Mouse (Mus musculus) liver, embryonic 15.5 days (tissue): ENCODE results near the gene Prr12. TPM values are rescaled to one million over a fixed set of nuclear protein-coding genes. Genes with fewer than 3 reads are reported as not detected.
"Not testable (repeated sequence)": the region's sequence is repeated elsewhere in the genome, so short reads cannot be mapped to it uniquely, and the experiment has no call there.

Source experiments
- ATAC-seq: fragments of 200-750 bp; cut with Nextera tagmentation; 2 replicates; pipeline ENCODE4 v1.8.0; 2017; ENCODE audit warnings: moderate number of reproducible peaks, mild to moderate bottlenecking, moderate library complexity; ENCODE audit not compliant: insufficient read depth
- H3K27ac ChIP-seq: fragments of 300-500 bp; sonication (generic); replicated peaks from 2 replicates; pipeline ENCODE4 v1.5.1; 2015; ENCODE audit warnings: mild to moderate bottlenecking, inconsistent platforms
- H3K27me3 ChIP-seq: fragments of 300-500 bp; sonication (generic); 2 replicates; pipeline ENCODE4 v1.6.1; 2015; ENCODE audit warnings: mild to moderate bottlenecking, inconsistent platforms
- H3K36me3 ChIP-seq: fragments of 300-500 bp; sonication (generic); replicated peaks from 2 replicates; pipeline ENCODE4 v1.6.1; 2015; ENCODE audit warnings: moderate library complexity, mild to moderate bottlenecking, inconsistent platforms
- H3K4me1 ChIP-seq: fragments of 300-500 bp; sonication (generic); replicated peaks from 2 replicates; pipeline ENCODE4 v1.6.1; 2015; ENCODE audit warnings: inconsistent platforms
- H3K4me2 ChIP-seq: fragments of 300-500 bp; sonication (generic); 2 replicates; pipeline ENCODE4 v1.6.1; 2015; ENCODE audit warnings: moderate library complexity, mild to moderate bottlenecking, inconsistent platforms
- H3K4me3 ChIP-seq: fragments of 300-500 bp; sonication (generic); replicated peaks from 2 replicates; pipeline ENCODE4 v1.5.1; 2015; ENCODE audit warnings: mild to moderate bottlenecking, inconsistent platforms
- H3K9ac ChIP-seq: fragments of 300-500 bp; sonication (generic); 2 replicates; pipeline ENCODE4 v1.6.1; 2015; ENCODE audit warnings: moderate library complexity, mild to moderate bottlenecking, inconsistent platforms
- H3K9me3 ChIP-seq: fragments of 300-500 bp; sonication (generic); replicated peaks from 2 replicates; pipeline ENCODE4 v1.6.1; 2016; ENCODE audit warnings: inconsistent platforms
- WGBS: fragments of 180-500 bp; shearing (Covaris S2); methylation state at CpG from one replicate; pipeline ENCODE4 v1.1.7; 2015; ENCODE audit warnings: mixed read lengths; ENCODE audit not compliant: insufficient replicate concordance; 5-methylcytosine and 5-hydroxymethylcytosine counted together
- polyA plus RNA-seq: library from polyadenylated mRNA; unstranded; fragments of >200 nt; fragmentation: Nextera tagmentation; extraction: Ambion mirVana; gene quantifications from 2 replicates; pipeline ENCODE4 v1.2.1, GENCODE M21; 2015

Prr12 gene
- polyA plus RNA-seq, 1 experiment from 2014 or later: 2.1 TPM

DNA sequence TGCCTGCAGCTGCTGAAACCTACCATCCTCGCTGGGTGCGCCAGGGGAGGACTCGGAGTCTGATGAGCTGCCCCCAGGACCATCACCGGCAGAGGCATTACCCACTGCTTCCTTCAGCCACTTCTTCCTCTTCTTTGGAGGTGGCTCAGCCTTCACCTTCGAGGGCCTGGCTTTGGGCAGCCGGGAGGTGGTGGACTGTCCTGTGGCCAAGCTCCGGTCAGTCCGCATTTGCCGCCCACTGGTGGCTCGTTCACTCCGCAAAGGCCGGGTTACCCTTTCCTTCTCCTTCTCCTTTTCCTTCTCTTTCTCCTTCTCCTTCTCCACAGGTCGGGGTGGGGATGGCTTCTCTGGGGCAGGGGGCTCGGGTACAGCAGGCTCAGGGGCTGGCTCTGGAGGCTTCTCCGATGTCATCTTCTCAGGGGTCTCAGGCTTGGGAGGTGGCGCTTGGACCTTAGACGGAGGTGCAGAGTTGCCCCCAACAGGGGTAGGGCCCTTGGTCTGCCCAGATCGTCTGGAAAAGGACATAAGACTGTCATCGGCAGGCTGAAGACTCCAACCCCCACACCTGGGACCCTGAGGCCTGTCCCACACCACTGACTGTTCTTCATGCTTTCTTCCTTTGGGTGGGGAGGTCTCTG is 18.8 kb downstream of the Prr12 start:
- Histone ChIP-seq H3K4me3 (no peak overlapping the region), H3K27ac (no peak overlapping the region), H3K4me1 (0 out of 2 replicates have a peak, but pooled peaks cover 6% of the 10 kb centered on the region), H3K4me2 (no peak overlapping the region), H3K9me3 (no peaks in the 10 kb centered on the region), H3K9ac (no peak overlapping the region), H3K27me3 (no peaks in the 10 kb centered on the region), H3K36me3 (peaks cover 97% of the 10 kb centered on the region)
- WGBS: 83% methylated on average over 19 of the region's 19 CpGs
- ATAC-seq: no peak

GRCm38 (mm10) chr7:45030857-45031256 is 21.8 kb downstream of the Prr12 start:
- Histone ChIP-seq H3K9ac (no peak overlapping the region), H3K27me3 (no peaks in the 10 kb centered on the region), H3K4me3 (no peak overlapping the region), H3K9me3 (no peaks in the 10 kb centered on the region), H3K4me1 (no peaks in the 10 kb centered on the region; the same call in 1 of the 2 replicates), H3K27ac (no peak overlapping the region), H3K4me2 (no peak overlapping the region), H3K36me3 (peaks cover 84% of the 10 kb centered on the region)
- ATAC-seq: no peak
- 86% methylated on average over 8 of the region's 8 CpGs for WGBS

GRCm38 (mm10) chr7:45029995-45030394 is 22.7 kb downstream of the Prr12 start:
- Histone ChIP-seq H3K9ac (no peak overlapping the region), H3K9me3 (no peaks in the 10 kb centered on the region), H3K4me1 (peaks cover 2% of the 10 kb centered on the region; the same call in 1 of the 2 replicates), H3K4me3 (no peak overlapping the region), H3K36me3 (peaks cover 76% of the 10 kb centered on the region), H3K27me3 (no peaks in the 10 kb centered on the region), H3K4me2 (no peak overlapping the region), H3K27ac (no peak overlapping the region)
- WGBS: 79% methylated on average over 6 of the region's 6 CpGs
- no peak for ATAC-seq

DNA sequence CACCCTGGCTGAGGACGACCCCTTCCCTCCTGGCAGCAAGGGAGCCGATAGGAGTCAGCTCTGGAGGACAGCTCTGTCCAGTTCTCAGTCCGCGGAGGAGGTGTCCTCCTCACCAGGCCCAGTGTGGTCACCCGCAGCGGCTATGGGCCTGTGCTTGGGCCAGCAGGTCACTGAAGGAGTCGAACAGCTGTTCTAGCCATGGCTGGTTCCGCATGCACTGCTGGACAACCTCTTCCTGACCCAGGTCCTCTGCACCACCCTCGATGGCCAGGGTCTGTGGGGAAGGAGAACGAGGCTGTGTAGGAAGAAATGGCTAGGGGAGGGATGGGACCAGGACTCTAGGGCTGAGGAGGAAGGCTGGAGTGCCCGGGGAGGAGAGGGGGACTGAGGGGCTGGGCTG is 24.3 kb downstream of the Prr12 start:
- Histone ChIP-seq H3K4me1 (peaks cover 11% of the 10 kb centered on the region; the same call in 1 of the 2 replicates), H3K4me2 (no peak overlapping the region), H3K9ac (no peak overlapping the region), H3K27ac (no peak overlapping the region), H3K4me3 (no peak overlapping the region), H3K9me3 (no peaks in the 10 kb centered on the region), H3K36me3 (peaks cover 59% of the 10 kb centered on the region), H3K27me3 (no peaks in the 10 kb centered on the region)
- ATAC-seq: no peak
- WGBS: 78% methylated on average over 11 of the region's 11 CpGs

DNA sequence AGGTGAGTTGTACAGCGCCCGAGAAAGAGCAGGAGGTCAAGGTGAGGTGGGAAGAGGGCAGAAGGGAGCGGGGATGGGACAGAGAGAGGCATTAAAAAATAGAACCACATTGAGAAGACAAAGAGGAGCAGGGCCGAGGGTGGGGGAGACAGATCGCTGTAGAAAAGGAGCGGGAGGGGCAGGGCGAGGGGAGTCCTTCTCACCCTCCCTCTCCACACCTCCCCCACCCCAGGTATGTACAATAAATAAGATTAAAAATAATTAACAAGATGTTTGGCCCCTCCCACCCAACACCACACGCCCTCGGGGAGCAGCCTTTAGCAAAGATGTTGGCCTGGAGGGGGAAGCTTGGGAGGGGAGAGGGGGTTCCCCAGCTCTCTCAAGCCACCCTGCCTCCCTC is 24.9 kb downstream of the Prr12 start:
- Histone ChIP-seq H3K36me3 (peaks cover 54% of the 10 kb centered on the region), H3K27ac (no peak overlapping the region), H3K4me3 (no peak overlapping the region), H3K27me3 (no peaks in the 10 kb centered on the region), H3K9ac (no peak overlapping the region), H3K9me3 (no peaks in the 10 kb centered on the region), H3K4me2 (no peak overlapping the region), H3K4me1 (peaks cover 11% of the 10 kb centered on the region; the same call in 1 of the 2 replicates)
- 75% methylated on average over 9 of the region's 9 CpGs for WGBS
- ATAC-seq: no peak

- Histone ChIP-seq H3K4me2 (no peak overlapping the region), H3K4me1 (peaks cover 11% of the 10 kb centered on the region; the same call in 1 of the 2 replicates), H3K36me3 (peaks cover 38% of the 10 kb centered on the region), H3K9me3 (no peaks in the 10 kb centered on the region), H3K4me3 (no peak overlapping the region), H3K27ac (no peak overlapping the region), H3K9ac (no peak overlapping the region), H3K27me3 (0 out of 2 replicates have a peak, but pooled peaks cover 5% of the 10 kb centered on the region)
- WGBS: 82% methylated on average over 2 of the region's 2 CpGs
- no peak for ATAC-seq
Observed at GRCm38 (mm10) chr7:45026256-45026655, 26.4 kb downstream of the Prr12 start.

DNA sequence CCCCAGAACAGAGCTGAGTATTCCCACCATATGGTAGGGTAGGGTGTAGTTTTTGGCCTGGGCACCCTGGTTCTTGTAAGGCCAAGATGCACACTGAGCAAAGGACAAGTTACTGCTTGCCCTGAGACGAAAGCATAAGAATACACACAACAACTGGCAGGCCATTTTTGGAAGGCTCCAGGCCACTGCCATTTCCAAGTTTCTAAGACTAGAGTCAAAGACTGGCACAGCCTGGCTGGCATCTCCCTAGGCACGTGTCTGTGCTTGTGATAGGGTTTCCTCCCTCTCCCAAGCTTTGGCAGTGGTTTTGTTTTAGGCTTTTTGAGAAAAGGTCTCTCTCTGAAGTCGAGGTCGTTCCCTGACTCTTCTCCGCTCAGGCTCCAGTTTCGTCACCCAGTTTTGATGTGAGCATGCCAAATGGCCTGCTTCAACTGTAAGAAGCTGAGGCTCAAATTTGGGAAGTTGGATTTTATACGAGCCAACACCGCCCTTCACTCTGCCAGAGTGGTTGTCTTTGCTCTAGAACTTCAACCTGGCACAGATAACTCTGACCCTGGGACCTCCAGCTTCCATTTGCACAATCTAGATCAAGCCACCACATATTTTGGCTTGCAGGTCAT is 27.0 kb downstream of the Prr12 start:
- Histone ChIP-seq H3K4me3 (no peak overlapping the region), H3K9me3 (no peaks in the 10 kb centered on the region), H3K4me1 (peaks cover 11% of the 10 kb centered on the region; the same call in 1 of the 2 replicates), H3K9ac (no peak overlapping the region), H3K4me2 (no peak overlapping the region), H3K27ac (no peak overlapping the region), H3K27me3 (0 out of 2 replicates have a peak, but pooled peaks cover 10% of the 10 kb centered on the region), H3K36me3 (peaks cover 33% of the 10 kb centered on the region)
- WGBS: 54% methylated on average over 8 of the region's 8 CpGs
- ATAC-seq: no peak

DNA sequence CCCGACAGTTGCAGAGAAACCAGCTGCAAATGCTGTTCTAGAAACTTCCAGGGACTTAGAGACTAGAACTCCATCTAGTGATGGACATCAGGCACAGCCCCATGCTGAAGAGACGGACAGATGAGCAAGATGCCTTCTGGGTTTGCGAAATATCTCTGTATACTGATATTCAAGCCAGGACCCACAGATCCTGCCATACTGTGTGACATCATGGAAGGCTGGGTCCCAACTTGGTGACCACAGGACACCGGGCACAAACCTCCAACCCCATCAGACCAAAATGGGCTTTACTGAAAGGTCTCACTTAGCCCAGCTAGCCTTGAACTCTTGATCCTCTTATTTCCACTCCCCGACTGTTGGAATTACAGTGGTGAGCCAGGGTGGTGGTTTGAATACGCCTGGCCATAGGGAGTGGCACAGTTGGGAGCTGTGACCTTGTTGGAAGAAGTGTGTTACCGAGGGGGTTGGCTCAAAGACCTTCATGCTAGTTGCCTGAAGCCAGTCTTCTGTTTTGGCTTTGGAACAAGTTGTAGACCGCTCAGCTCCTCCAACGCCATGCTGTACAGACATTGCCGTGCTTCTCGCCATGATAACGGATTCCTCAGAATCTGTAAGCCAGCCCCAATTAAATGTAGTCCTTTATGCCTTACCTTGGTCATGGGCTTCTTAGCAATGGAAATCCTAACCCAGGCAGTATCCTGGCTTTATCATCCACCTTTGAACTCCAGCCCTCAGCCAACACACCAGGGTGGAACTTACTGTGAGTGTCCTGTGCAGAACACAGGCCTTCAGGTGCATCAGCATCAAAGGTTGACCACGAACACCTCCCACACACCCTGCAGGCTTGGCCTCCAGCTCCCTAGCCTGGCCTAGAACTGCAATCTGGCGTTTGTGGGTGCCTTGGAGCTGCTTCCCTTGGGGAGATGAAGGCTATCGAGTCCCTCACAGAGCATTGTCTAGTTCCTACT is 28.1 kb downstream of the Prr12 start:
- Histone ChIP-seq H3K4me3 (no peak overlapping the region), H3K27me3 (peaks cover 22% of the 10 kb centered on the region), H3K9ac (no peak overlapping the region), H3K4me1 (peaks cover 11% of the 10 kb centered on the region; the same call in 1 of the 2 replicates), H3K27ac (no peak overlapping the region), H3K36me3 (peaks cover 22% of the 10 kb centered on the region), H3K9me3 (no peaks in the 10 kb centered on the region), H3K4me2 (no peak overlapping the region)
- ATAC-seq: no peak
- 65% methylated on average over 15 of the region's 15 CpGs for WGBS

DNA sequence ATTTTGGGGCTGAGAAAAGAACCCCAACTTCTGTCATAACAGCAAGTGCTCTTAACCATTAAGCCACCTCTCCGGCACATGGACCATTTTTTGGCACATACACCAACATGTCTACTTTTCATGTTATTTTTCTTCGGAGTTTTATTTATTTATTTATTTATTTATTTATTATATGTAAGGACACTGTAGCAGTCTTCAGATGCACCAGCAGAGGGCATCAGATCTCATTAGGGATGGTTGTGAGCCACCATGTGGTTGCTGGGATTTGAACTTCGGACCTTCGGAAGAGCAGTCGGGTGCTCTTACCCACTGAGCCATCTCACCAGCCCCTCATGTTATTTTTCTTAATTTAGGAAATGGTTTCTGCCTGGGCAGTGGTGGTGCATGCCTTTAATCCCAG is 29.0 kb downstream of the Prr12 start:
- not testable (repeated sequence) for ATAC-seq, H3K9ac ChIP-seq, H3K27ac ChIP-seq, H3K4me2 ChIP-seq, H3K4me3 ChIP-seq, H3K9me3 ChIP-seq
- Histone ChIP-seq H3K27me3 (peaks cover 30% of the 10 kb centered on the region), H3K36me3 (peaks cover 15% of the 10 kb centered on the region), H3K4me1 (peaks cover 18% of the 10 kb centered on the region)
- WGBS: 57% methylated on average over 5 of the region's 5 CpGs

GRCm38 (mm10) chr7:45020225-45020624 is 32.5 kb downstream of the Prr12 start:
- Histone ChIP-seq H3K36me3 (no peaks in the 10 kb centered on the region), H3K9ac (no peak overlapping the region), H3K9me3 (no peaks in the 10 kb centered on the region), H3K4me1 (peaks cover 39% of the 10 kb centered on the region), H3K4me3 (no peak overlapping the region), H3K27ac (no peak overlapping the region), H3K4me2 (no peak overlapping the region), H3K27me3 (peaks cover 39% of the 10 kb centered on the region)
- WGBS: 72% methylated on average over 9 of the region's 9 CpGs
- no peak for ATAC-seq
